In the genomic region with DNA sequence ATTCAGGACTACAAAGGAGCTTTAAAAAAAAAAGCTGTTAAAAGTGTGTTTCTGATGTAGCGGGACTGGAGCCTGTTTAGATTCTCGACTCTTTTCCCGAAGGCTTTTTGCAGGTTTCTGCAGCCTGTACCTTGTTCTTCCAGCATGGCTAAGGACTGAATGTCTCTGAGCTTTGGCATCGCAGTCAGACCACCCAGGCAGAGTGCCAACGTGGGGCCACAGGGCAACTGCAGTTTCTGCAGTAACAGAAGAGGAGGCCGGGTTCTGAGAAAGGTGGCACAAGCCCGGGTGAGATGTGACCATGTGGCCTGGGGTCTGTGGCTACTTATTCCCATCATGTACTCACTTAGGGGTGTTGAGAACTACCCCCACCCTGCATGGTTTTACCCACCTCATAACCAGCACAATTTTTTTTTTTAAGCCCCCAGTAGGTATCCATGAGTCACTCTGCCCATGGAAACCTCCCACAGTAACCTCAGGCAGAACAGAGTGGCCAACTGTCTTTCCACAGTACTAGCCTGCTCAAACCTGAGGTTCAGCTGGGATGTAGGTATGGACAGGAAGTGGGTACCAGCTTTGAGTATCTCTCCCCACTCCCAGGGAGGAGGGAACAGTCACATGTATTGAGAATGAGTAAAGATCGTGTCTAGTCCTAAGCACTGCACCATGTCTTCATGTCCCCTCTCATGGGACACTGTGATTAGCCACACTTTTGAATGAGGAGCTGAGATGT, we compare ENCODE assay signal across 27 mouse cellular contexts. TPM values are rescaled to one million over a fixed set of nuclear protein-coding genes. Genes with fewer than 3 reads are reported as not detected.
DNase-seq lines count a peak whose midpoint lies in the region; ATAC-seq and TF ChIP-seq lines count a peak whose summit lies in the region.
"Had no signal": no experiment of that assay in that cellular context is flagged by ENCODE, and none has a peak within 500 bp of the region (broad histone marks: within the 10 kb centered on the region; RNA-seq: fewer than 3 reads in every experiment).

No protein-coding gene starts in this region.

- TF ChIP-seq POLR2A in cerebellum, adult 2 months (IDR thresholded peaks at IDR 0.05; ENCODE audit: borderline replicate concordance, insufficient read depth, low read length) = no peak

- H3K4me3 ChIP-seq in cerebellum, adult 2 months (replicated peaks; ENCODE audit: insufficient read depth, low read depth, low read length) = no peak overlapping the region
- H3K4me3 ChIP-seq: embryonic facial prominence, embryonic 13.5 days; forebrain, embryonic 15.5 days; hindbrain, embryonic 15.5 days; limb, embryonic 13.5 days; liver, embryonic 13.5 days; midbrain, embryonic 12.5 days had no signal

- H3K27me3 ChIP-seq in cerebellum, adult 2 months (ENCODE audit: control insufficient read depth, insufficient read depth, low read length) = no peaks in the 10 kb centered on the region
- H3K27me3 ChIP-seq: CH12.LX; embryonic facial prominence, embryonic 13.5 days; forebrain, embryonic 15.5 days; hindbrain, embryonic 15.5 days; limb, embryonic 13.5 days; liver, embryonic 13.5 days; midbrain, embryonic 12.5 days had no signal

- DNase-seq in cerebellum, postnatal 10 days = peak; percentile 59 to 69
- no peak for DNase-seq in cerebellum, adult 2 months
- DNase-seq in right cerebral cortex, postnatal 4 days = peak; percentile 22
- DNase-seq in right cerebral cortex, adult 18-20 months = no peak
- no peak for DNase-seq in layer of hippocampus, adult 8-10 months (ENCODE audit: low spot score in 2 of 2)
- no peak for DNase-seq in testis, postnatal 10 days (ENCODE audit: low spot score)
- DNase-seq: cerebellum, adult 8-10 months; gastrocnemius, postnatal 36 days; heart, postnatal 10 days; kidney, adult 11 months; liver, embryonic 13.5 days; lung, embryonic 14.5 days; right cerebral cortex, postnatal 14 days had no signal

- peak; percentile 67 for ATAC-seq in CD4-positive, CD25-positive, alpha-beta regulatory T cell, adult 4 months
- ATAC-seq in inflammation-experienced regulatory T-cells, adult 6 months = peak; percentile 62
- ATAC-seq: forebrain, embryonic 15.5 days had no signal

- TF ChIP-seq CTCF in cerebellum, adult 2 months (IDR thresholded peaks at IDR 0.05; ENCODE audit: borderline replicate concordance, insufficient read depth, low read depth, low read length) = no peak

- H3K4me1 ChIP-seq in cerebellum, adult 2 months (ENCODE audit: control insufficient read depth, insufficient read depth, low read length) = no peaks in the 10 kb centered on the region
- H3K4me1 ChIP-seq: embryonic facial prominence, embryonic 13.5 days; forebrain, embryonic 15.5 days; hindbrain, embryonic 15.5 days; limb, embryonic 13.5 days; midbrain, embryonic 12.5 days had no signal

- H3K27ac ChIP-seq in cerebellum, adult 2 months (ENCODE audit: insufficient read depth, low read length) = no peak overlapping the region
- H3K27ac ChIP-seq: embryonic facial prominence, embryonic 13.5 days; forebrain, embryonic 15.5 days; hindbrain, embryonic 15.5 days; limb, embryonic 13.5 days; liver, embryonic 13.5 days; macrophage; midbrain, embryonic 12.5 days had no signal

- WGBS in cerebellum, adult 2 months = 53% methylated on average over 8 of the region's 8 CpGs

RNA-seq across cellular contexts. Expression of a gene that starts 0.8 kb away (rescaled TPM):
- 0.14 TPM in 1 of 2 replicates, not detected in the other for polyA plus RNA-seq in cerebellum, adult 2 months (2012; rRNA removed)
- 10 to 100 TPM in 1 of 2 experiments, 1 to 10 TPM in 1; 6.8 to 14.3 TPM for polyA plus RNA-seq in CD4-positive, CD25-positive, alpha-beta regulatory T cell, adult 4 months (2017; shearing (Covaris generic))
- 10 to 100 TPM in 1 of 3 experiments, 1 to 10 TPM in 2; 5.3 to 31.6 (median 6.0) TPM for polyA plus RNA-seq in inflammation-experienced regulatory T-cells, adult 6 months (2017; shearing (Covaris generic))
- total RNA-seq in layer of hippocampus, adult 8-10 months (2022) = not detected
- total RNA-seq: gastrocnemius, postnatal 36 days; heart, postnatal 10 days; layer of hippocampus, postnatal 14 days; MEL had no signal
- polyA plus RNA-seq: embryonic facial prominence, embryonic 13.5 days; forebrain, embryonic 15.5 days; hindbrain, embryonic 15.5 days; kidney, embryonic 16.5 days; liver, embryonic 13.5 days; lung, embryonic 14.5 days; macrophage; midbrain, embryonic 12.5 days; neural tube, embryonic 14.5 days; stomach, embryonic 16.5 days had no signal

RNA-seq across cellular contexts. Expression of a gene that starts 23.6 kb away (rescaled TPM):
- polyA plus RNA-seq in cerebellum, adult 2 months (2012; rRNA removed) = 0.23 and 0.30 TPM in 2 replicates
- polyA plus RNA-seq in CD4-positive, CD25-positive, alpha-beta regulatory T cell, adult 4 months (2017; shearing (Covaris generic)) = under 1 TPM in 1 of 2 experiments, not detected in 1; 0.11 TPM
- polyA plus RNA-seq in inflammation-experienced regulatory T-cells, adult 6 months (2017; shearing (Covaris generic)) = not detected
- total RNA-seq in layer of hippocampus, adult 8-10 months (2022) = 1 to 10 TPM; 1.5 to 2.0 (median 1.8) TPM
- total RNA-seq: MEL had no signal

Comparison
In these comparisons a context has a peak if more than half of its experiments do, and no peak if none do; other contexts are left out.
1. DNase-seq: peak in cerebellum, postnatal 10 days (2 of 2) and right cerebral cortex, postnatal 4 days (single experiment); none in cerebellum, adult 2 months (0 of 2), right cerebral cortex, adult 18-20 months (single experiment), layer of hippocampus, adult 8-10 months (0 of 2) and testis, postnatal 10 days (single experiment).